Mouse (Mus musculus) cerebellum, postnatal 25 days (tissue): ENCODE measurements at regions not wholly inside any gene's neighbourhood (a gene's known extent, or its start where the extent isn't known, plus 50 kb on each side); places are given as distances from the start of the nearest gene placed in this dataset.

Source experiments
- DNase-seq, 2 experiments: peaks; one replicate each; pipeline ENCODE4 v3.0.0; 2021; ENCODE audit warnings: mixed read lengths in 2 of 2

- no peak for DNase-seq
Observed at GRCm38 (mm10) chr4:62890588-62891580, 74.5 kb upstream of the Zfp618 start.

- DNase-seq, result no peak
Observed at GRCm38 (mm10) chr4:62912891-62913290, 52.5 kb upstream of the Zfp618 start.
